Mouse (Mus musculus): Measurements from ENCODE around the gene Etv6. TPM values are rescaled to one million over a fixed set of nuclear protein-coding genes. Genes with fewer than 3 reads are reported as not detected.

Etv6 gene
- polyA plus RNA-seq, 1 experiment from 2014 or later: 20.0 TPM

- Histone ChIP-seq H3K4me3 (ENCODE audit: low read depth, low read length) (no peak overlapping the region), H3K9ac (ENCODE audit: low read length) (no peak overlapping the region), H3K4me2 (ENCODE audit: low read depth, severe bottlenecking) (no peak overlapping the region), H3K36me3 (ENCODE audit: control insufficient read depth, insufficient read depth, low read length) (peaks cover 18% of the 10 kb centered on the region; the same call in 1 of the 2 replicates), H3K4me1 (ENCODE audit: control insufficient read depth, insufficient read depth, low read length) (no peaks in the 10 kb centered on the region), H3K9me3 (ENCODE audit: control insufficient read depth, low read length) (no peaks in the 10 kb centered on the region), H3K27ac (replicated peaks; ENCODE audit: low read depth, low read length) (no peak overlapping the region), H3K27me3 (ENCODE audit: control insufficient read depth, insufficient read depth, low read length) (no peaks in the 10 kb centered on the region)
- WGBS: 93% methylated on average over 6 of the region's 6 CpGs
- no peak for ATAC-seq (ENCODE audit: insufficient number of reproducible peaks, low FRiP score, low TSS enrichment, low read depth)
- no peak for DNase-seq (ENCODE audit: low spot score)
Observed at GRCm38 (mm10) chr6:134262911-134263607, 227.6 kb downstream of the Etv6 start.

DNA sequence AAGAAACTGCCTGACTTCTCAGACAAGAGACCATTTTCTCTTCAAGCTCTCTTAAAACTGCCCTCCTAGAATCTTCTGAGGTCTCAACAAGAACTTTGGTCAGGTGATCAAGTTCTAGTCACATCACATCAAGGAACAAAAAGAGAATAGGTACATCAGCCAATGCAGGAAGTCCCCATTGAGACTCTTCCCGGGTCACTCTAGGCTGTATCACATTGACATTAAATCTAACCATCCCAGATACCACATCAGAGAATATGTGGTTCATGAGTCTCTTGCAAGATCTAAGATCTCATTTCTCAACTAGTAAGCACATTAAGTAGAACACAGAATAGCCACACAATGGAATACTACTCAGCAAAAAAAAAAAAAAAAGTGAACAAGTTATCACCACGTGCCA lies 238.4 kb downstream of the Etv6 start:
- DNase-seq (ENCODE audit: low spot score) (no peak), ATAC-seq (ENCODE audit: insufficient number of reproducible peaks, low FRiP score, low TSS enrichment, low read depth) (no peak)
- Histone ChIP-seq H3K4me1 (ENCODE audit: control insufficient read depth, insufficient read depth, low read length) (no peaks in the 10 kb centered on the region), H3K36me3 (ENCODE audit: control insufficient read depth, insufficient read depth, low read length) (no peaks in the 10 kb centered on the region; the same call in 1 of the 2 replicates), H3K4me3 (ENCODE audit: low read depth, low read length) (no peak overlapping the region), H3K9me3 (ENCODE audit: control insufficient read depth, low read length) (no peaks in the 10 kb centered on the region), H3K9ac (ENCODE audit: low read length) (no peak overlapping the region), H3K4me2 (ENCODE audit: low read depth, severe bottlenecking) (no peak overlapping the region), H3K27ac (replicated peaks; ENCODE audit: low read depth, low read length) (no peak overlapping the region), H3K27me3 (ENCODE audit: control insufficient read depth, insufficient read depth, low read length) (no peaks in the 10 kb centered on the region)
- WGBS: 76% methylated on average over 2 of the region's 2 CpGs

DNA sequence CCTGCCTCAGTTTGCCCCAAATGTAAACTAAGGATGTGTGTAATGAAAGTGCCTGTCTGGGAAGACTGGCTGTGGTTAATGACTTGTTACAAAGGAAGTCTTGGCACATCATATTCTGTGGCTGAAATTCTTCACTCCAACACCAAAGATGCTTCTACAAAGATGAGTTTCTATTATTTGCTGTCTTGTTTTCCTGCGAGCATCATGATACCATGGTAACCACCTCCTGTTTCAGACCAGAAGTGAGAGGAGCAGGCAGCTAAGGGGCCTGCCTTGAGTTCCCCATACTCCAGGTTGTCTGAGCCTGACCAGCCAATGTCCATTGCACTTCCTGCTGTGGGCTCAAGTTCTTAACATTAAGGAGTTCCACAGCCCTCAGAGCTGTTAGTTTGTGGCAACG lies 241.5 kb downstream of the Etv6 start:
- Histone ChIP-seq H3K27me3 (ENCODE audit: control insufficient read depth, insufficient read depth, low read length) (no peaks in the 10 kb centered on the region), H3K4me2 (ENCODE audit: low read depth, severe bottlenecking) (no peak overlapping the region), H3K36me3 (ENCODE audit: control insufficient read depth, insufficient read depth, low read length) (no peaks in the 10 kb centered on the region), H3K9me3 (ENCODE audit: control insufficient read depth, low read length) (no peaks in the 10 kb centered on the region), H3K9ac (ENCODE audit: low read length) (no peak overlapping the region), H3K27ac (replicated peaks; ENCODE audit: low read depth, low read length) (no peak overlapping the region), H3K4me1 (ENCODE audit: control insufficient read depth, insufficient read depth, low read length) (no peaks in the 10 kb centered on the region), H3K4me3 (ENCODE audit: low read depth, low read length) (no peak overlapping the region)
- 94% methylated on average over 2 of the region's 2 CpGs for WGBS
- DNase-seq (ENCODE audit: low spot score): no peak
- ATAC-seq (ENCODE audit: insufficient number of reproducible peaks, low FRiP score, low TSS enrichment, low read depth): no peak

GRCm38 (mm10) chr6:134282095-134282494 lies 246.6 kb downstream of the Etv6 start:
- Histone ChIP-seq H3K27me3 (ENCODE audit: control insufficient read depth, insufficient read depth, low read length) (no peaks in the 10 kb centered on the region), H3K9me3 (ENCODE audit: control insufficient read depth, low read length) (no peaks in the 10 kb centered on the region)
- no peak for DNase-seq (ENCODE audit: low spot score)

GRCm38 (mm10) chr6:134291823-134292222 lies 256.3 kb downstream of the Etv6 start:
- ATAC-seq (ENCODE audit: insufficient number of reproducible peaks, low FRiP score, low TSS enrichment, low read depth): no peak
- Histone ChIP-seq H3K4me3 (ENCODE audit: low read depth, low read length) (no peak overlapping the region), H3K9me3 (ENCODE audit: control insufficient read depth, low read length) (no peaks in the 10 kb centered on the region), H3K4me1 (ENCODE audit: control insufficient read depth, insufficient read depth, low read length) (no peaks in the 10 kb centered on the region), H3K27me3 (ENCODE audit: control insufficient read depth, insufficient read depth, low read length) (no peaks in the 10 kb centered on the region), H3K36me3 (ENCODE audit: control insufficient read depth, insufficient read depth, low read length) (no peaks in the 10 kb centered on the region), H3K9ac (ENCODE audit: low read length) (no peak overlapping the region), H3K27ac (replicated peaks; ENCODE audit: low read depth, low read length) (no peak overlapping the region), H3K4me2 (ENCODE audit: low read depth, severe bottlenecking) (no peak overlapping the region)
- no peak for DNase-seq (ENCODE audit: low spot score)
- 89% methylated on average over 3 of the region's 3 CpGs for WGBS

More at GRCm38 (mm10) chr6:134282095-134282494, 246.6 kb downstream of the Etv6 start:
- no peak overlapping the region for H3K9ac ChIP-seq (ENCODE audit: low read length)
- 82% methylated on average over 3 of the region's 3 CpGs for WGBS
- no peak overlapping the region for H3K4me2 ChIP-seq (ENCODE audit: low read depth, severe bottlenecking)
- no peaks in the 10 kb centered on the region for H3K4me1 ChIP-seq (ENCODE audit: control insufficient read depth, insufficient read depth, low read length)
- no peak for ATAC-seq (ENCODE audit: insufficient number of reproducible peaks, low FRiP score, low TSS enrichment, low read depth)
- no peak overlapping the region for H3K4me3 ChIP-seq (ENCODE audit: low read depth, low read length)
- no peak overlapping the region for H3K27ac ChIP-seq (replicated peaks; ENCODE audit: low read depth, low read length)
- H3K36me3 ChIP-seq (ENCODE audit: control insufficient read depth, insufficient read depth, low read length): no peaks in the 10 kb centered on the region

- no peaks in the 10 kb centered on the region for H3K36me3 ChIP-seq (ENCODE audit: control insufficient read depth, insufficient read depth, low read length)
- 97% methylated on average over 5 of the region's 5 CpGs for WGBS
- H3K9me3 ChIP-seq (ENCODE audit: control insufficient read depth, low read length): no peaks in the 10 kb centered on the region
- no peak overlapping the region for H3K9ac ChIP-seq (ENCODE audit: low read length)
- H3K27ac ChIP-seq (replicated peaks; ENCODE audit: low read depth, low read length): no peak overlapping the region
- no peak overlapping the region for H3K4me3 ChIP-seq (ENCODE audit: low read depth, low read length)
- DNase-seq (ENCODE audit: low spot score): no peak
- no peak for ATAC-seq (ENCODE audit: insufficient number of reproducible peaks, low FRiP score, low TSS enrichment, low read depth)
- H3K4me1 ChIP-seq (ENCODE audit: control insufficient read depth, insufficient read depth, low read length): no peaks in the 10 kb centered on the region
- no peaks in the 10 kb centered on the region for H3K27me3 ChIP-seq (ENCODE audit: control insufficient read depth, insufficient read depth, low read length)
- H3K4me2 ChIP-seq (ENCODE audit: low read depth, severe bottlenecking): no peak overlapping the region
Observed at GRCm38 (mm10) chr6:134292404-134292803, 256.9 kb downstream of the Etv6 start.

GRCm38 (mm10) chr6:134293615-134294508 lies 258.4 kb downstream of the Etv6 start:
- Histone ChIP-seq H3K27me3 (ENCODE audit: control insufficient read depth, insufficient read depth, low read length) (no peaks in the 10 kb centered on the region), H3K9me3 (ENCODE audit: control insufficient read depth, low read length) (no peaks in the 10 kb centered on the region), H3K36me3 (ENCODE audit: control insufficient read depth, insufficient read depth, low read length) (no peaks in the 10 kb centered on the region), H3K9ac (ENCODE audit: low read length) (no peak overlapping the region), H3K4me2 (ENCODE audit: low read depth, severe bottlenecking) (no peak overlapping the region), H3K27ac (replicated peaks; ENCODE audit: low read depth, low read length) (no peak overlapping the region), H3K4me3 (ENCODE audit: low read depth, low read length) (no peak overlapping the region), H3K4me1 (ENCODE audit: control insufficient read depth, insufficient read depth, low read length) (no peaks in the 10 kb centered on the region)
- ATAC-seq (ENCODE audit: insufficient number of reproducible peaks, low FRiP score, low TSS enrichment, low read depth): no peak
- DNase-seq (ENCODE audit: low spot score): no peak
- WGBS: 56% methylated on average over 9 of the region's 9 CpGs

GRCm38 (mm10) chr6:134297884-134298619 lies 262.6 kb downstream of the Etv6 start:
- H3K4me2 ChIP-seq (ENCODE audit: low read depth, severe bottlenecking): no peak overlapping the region
- WGBS: 85% methylated on average over 13 of the region's 13 CpGs

More at GRCm38 (mm10) chr6:134297884-134298619, 262.6 kb downstream of the Etv6 start:
- H3K4me1 ChIP-seq (ENCODE audit: control insufficient read depth, insufficient read depth, low read length): no peaks in the 10 kb centered on the region
- H3K9me3 ChIP-seq (ENCODE audit: control insufficient read depth, low read length): no peaks in the 10 kb centered on the region
- H3K27me3 ChIP-seq (ENCODE audit: control insufficient read depth, insufficient read depth, low read length): no peaks in the 10 kb centered on the region
- no peak overlapping the region for H3K9ac ChIP-seq (ENCODE audit: low read length)
- H3K27ac ChIP-seq (replicated peaks; ENCODE audit: low read depth, low read length): no peak overlapping the region
- H3K4me3 ChIP-seq (ENCODE audit: low read depth, low read length): no peak overlapping the region
- H3K36me3 ChIP-seq (ENCODE audit: control insufficient read depth, insufficient read depth, low read length): no peaks in the 10 kb centered on the region
- DNase-seq (ENCODE audit: low spot score) (no peak), ATAC-seq (ENCODE audit: insufficient number of reproducible peaks, low FRiP score, low TSS enrichment, low read depth) (no peak)
